Mouse (Mus musculus) MEL (cell line): Measurements from ENCODE around the gene Ipo13. TPM values are rescaled to one million over a fixed set of nuclear protein-coding genes. Genes with fewer than 3 reads are reported as not detected.

ENCODE experiments used
- polyA plus RNA-seq, 2 experiments: library from polyadenylated mRNA; stranded (reverse) in 1 of 2; unstranded in 1 of 2; fragments of >175 nt in 1 of 2; fragments of >200 nt in 1 of 2; gene quantifications; 2 replicates each; pipeline versions ENCODE4 v1.2.1 to v1.2.4; 2012; ENCODE audit warnings: low replicate concordance in 2 of 2, low read depth in 1 of 2; ENCODE audit not compliant: insufficient read length in 2 of 2, insufficient read depth in 1 of 2, missing spikeins in 1 of 2
- total RNA-seq: library from RNA; depleted of rRNA; stranded (reverse); fragments of 300-350 nt; gene quantifications from 2 replicates; pipeline ENCODE4 v1.2.3, GENCODE M21; 2012; rRNA removed

Ipo13 gene
- total and polyA plus RNA-seq, 3 experiments = 39.5 to 88.0 TPM; not detected in 1

Other genes with a start within 250 kb of the Ipo13 start
- 44.7 and 45.2 TPM in 2 replicates for gene Dmap1, start 232.7 kb downstream of the Ipo13 start, total RNA-seq
- 10 to 100 TPM in 1 of 2 experiments, not detected in 1; 69.7 TPM for gene Dmap1, start 232.7 kb downstream of the Ipo13 start, polyA plus RNA-seq
- gene Gm12845, start 190.6 kb downstream of the Ipo13 start, total RNA-seq = not detected in 2 replicates
- gene Gm12845, start 190.6 kb downstream of the Ipo13 start, polyA plus RNA-seq = not detected
- not detected in 2 replicates for gene Klf17, start 149.4 kb downstream of the Ipo13 start, total RNA-seq
- gene Klf17, start 149.4 kb downstream of the Ipo13 start, polyA plus RNA-seq = not detected
- 3.2 and 8.3 TPM in 2 replicates for gene Slc6a9, start 80.5 kb downstream of the Ipo13 start, total RNA-seq
- gene Slc6a9, start 80.5 kb downstream of the Ipo13 start, polyA plus RNA-seq = 10 to 100 TPM in 1 of 2 experiments, not detected in 1; 21.2 TPM
- gene Ccdc24, start 42.4 kb downstream of the Ipo13 start, total RNA-seq = 0.19 and 0.56 TPM in 2 replicates
- under 1 TPM in 1 of 2 experiments, not detected in 1; 0.36 TPM for gene Ccdc24, start 42.4 kb downstream of the Ipo13 start, polyA plus RNA-seq
- gene B4galt2, start 31.5 kb downstream of the Ipo13 start, total RNA-seq = 0.08 TPM in 1 of 2 replicates, not detected in the other
- gene B4galt2, start 31.5 kb downstream of the Ipo13 start, polyA plus RNA-seq = under 1 TPM in 1 of 2 experiments, not detected in 1; 0.19 TPM
- 227 and 286 TPM in 2 replicates for gene Atp6v0b, start 27.7 kb downstream of the Ipo13 start, total RNA-seq
- gene Atp6v0b, start 27.7 kb downstream of the Ipo13 start, polyA plus RNA-seq = 100 to 1,000 TPM in 1 of 2 experiments, not detected in 1; 343 TPM
- 24.7 and 27.2 TPM in 2 replicates for gene Dph2, start 23.0 kb downstream of the Ipo13 start, total RNA-seq
- 10 to 100 TPM in 1 of 2 experiments, not detected in 1; 25.2 TPM for gene Dph2, start 23.0 kb downstream of the Ipo13 start, polyA plus RNA-seq
- 0.08 TPM in 1 of 2 replicates, not detected in the other for gene Artn, start 14.8 kb upstream of the Ipo13 start, total RNA-seq
- gene Artn, start 14.8 kb upstream of the Ipo13 start, polyA plus RNA-seq = under 1 TPM in 1 of 2 experiments, not detected in 1; 0.21 TPM
- 13.2 and 16.4 TPM in 2 replicates for gene St3gal3, start 219.9 kb upstream of the Ipo13 start, total RNA-seq
- gene St3gal3, start 219.9 kb upstream of the Ipo13 start, polyA plus RNA-seq = 10 to 100 TPM in 1 of 2 experiments, not detected in 1; 23.3 TPM